Mouse (Mus musculus): Measurements from ENCODE around the gene Hist1h3h. TPM values are rescaled to one million over a fixed set of nuclear protein-coding genes. Genes with fewer than 3 reads are reported as not detected.
"Not testable (repeated sequence)": the region's sequence is repeated elsewhere in the genome, so short reads cannot be mapped to it uniquely, and the experiment has no call there.

Hist1h3h gene
- polyA plus RNA-seq (2015; fragmentation: Nextera tagmentation; extraction: Ambion mirVana) = 5.9 and 6.4 TPM in 2 replicates

- under 1% methylated on average over 30 of the region's 56 CpGs for WGBS
- ATAC-seq (ENCODE audit: low FRiP score) = peak; percentile 43
Measured at GRCm38 (mm10) chr13:21717397-21718357, at the start of gene Hist1h3h. Gene Hist1h3h (plus strand): TSS chr13:21717659.

GRCm38 (mm10) chr13:21677305-21677704, 40.2 kb upstream of the Hist1h3h start, which contains the start of gene Olfr1360:
Gene Olfr1360 (minus strand): TSS chr13:21677405.
- WGBS = 86% methylated on average over 2 of the region's 2 CpGs
- H3K4me2 ChIP-seq = no peak within 1 kb of the TSS
- H3K36me3 ChIP-seq = no peaks in the 10 kb centered on the region
- no peaks in the 10 kb centered on the region for H3K9me3 ChIP-seq
- no peak within 1 kb of the TSS for H3K27ac ChIP-seq
- no peak within 1 kb of the TSS for H3K9ac ChIP-seq
- H3K27me3 ChIP-seq = no peaks in the 10 kb centered on the region
- ATAC-seq (ENCODE audit: low FRiP score) = no peak
- no peaks in the 10 kb centered on the region for H3K4me1 ChIP-seq (replicated peaks)
- no peak within 1 kb of the TSS for H3K4me3 ChIP-seq

More at GRCm38 (mm10) chr13:21717397-21718357, at the start of gene Hist1h3h:
- not testable (repeated sequence) for H3K27me3 ChIP-seq, H3K36me3 ChIP-seq, H3K9me3 ChIP-seq
- Histone ChIP-seq H3K27ac (peak within 1 kb of the TSS; percentile 96), H3K4me3 (peak within 1 kb of the TSS; percentile 46), H3K4me1 (replicated peaks) (peaks cover 37% of the 10 kb centered on the region), H3K4me2 (peak within 1 kb of the TSS; percentile 75), H3K9ac (peak within 1 kb of the TSS; percentile 80)

- no peak for ATAC-seq (ENCODE audit: low FRiP score)
- Histone ChIP-seq H3K27me3 (no peaks in the 10 kb centered on the region), H3K4me3 (no peak within 1 kb of the TSS), H3K36me3 (no peaks in the 10 kb centered on the region), H3K4me2 (no peak within 1 kb of the TSS), H3K4me1 (replicated peaks) (no peaks in the 10 kb centered on the region), H3K9me3 (no peaks in the 10 kb centered on the region), H3K9ac (no peak within 1 kb of the TSS), H3K27ac (no peak within 1 kb of the TSS)
Measured at GRCm38 (mm10) chr13:21697811-21698210, 19.6 kb upstream of the Hist1h3h start, which contains the start of gene Olfr1359. Gene Olfr1359 (plus strand): TSS chr13:21698111.

- no peak for ATAC-seq (ENCODE audit: low FRiP score)
- peaks cover 7% of the 10 kb centered on the region; the same call in 1 of the 2 replicates for H3K4me1 ChIP-seq (replicated peaks)
- no peaks in the 10 kb centered on the region for H3K36me3 ChIP-seq
- H3K4me3 ChIP-seq = no peak overlapping the region
- 77% methylated on average over 4 of the region's 4 CpGs for WGBS
- no peak overlapping the region for H3K4me2 ChIP-seq
- H3K9me3 ChIP-seq = no peaks in the 10 kb centered on the region
- H3K27me3 ChIP-seq = no peaks in the 10 kb centered on the region
- no peak overlapping the region for H3K9ac ChIP-seq
- H3K27ac ChIP-seq = no peak overlapping the region
Measured at GRCm38 (mm10) chr13:21706669-21707068, 10.8 kb upstream of the Hist1h3h start.

GRCm38 (mm10) chr13:21710031-21710711, 7.3 kb upstream of the Hist1h3h start:
- WGBS = 0% methylated on average over 32 of the region's 32 CpGs

GRCm38 (mm10) chr13:21710821-21711525, 6.5 kb upstream of the Hist1h3h start:
- H3K4me2 ChIP-seq = peak overlapping the region; percentile 63
- ATAC-seq (ENCODE audit: low FRiP score) = peak; percentile 86
- peaks cover 17% of the 10 kb centered on the region for H3K4me1 ChIP-seq (replicated peaks)
- peak overlapping the region; percentile 62 for H3K4me3 ChIP-seq
- no peak overlapping the region for H3K27ac ChIP-seq
- no peaks in the 10 kb centered on the region for H3K27me3 ChIP-seq
- H3K36me3 ChIP-seq = no peaks in the 10 kb centered on the region
- H3K9ac ChIP-seq = peak overlapping the region; percentile 68
- WGBS = 3% methylated on average over 22 of the region's 22 CpGs
- no peaks in the 10 kb centered on the region for H3K9me3 ChIP-seq

More at GRCm38 (mm10) chr13:21710031-21710711, 7.3 kb upstream of the Hist1h3h start:
- Histone ChIP-seq H3K27ac (peak overlapping the region; percentile 74), H3K4me2 (peak overlapping the region; percentile 47), H3K4me1 (replicated peaks) (peaks cover 12% of the 10 kb centered on the region), H3K27me3 (no peaks in the 10 kb centered on the region), H3K4me3 (peak overlapping the region; percentile 62), H3K9ac (peak overlapping the region; percentile 70), H3K36me3 (no peaks in the 10 kb centered on the region), H3K9me3 (no peaks in the 10 kb centered on the region)
- ATAC-seq (ENCODE audit: low FRiP score) = peak; percentile 85

- peak overlapping the region; percentile 63 for H3K4me2 ChIP-seq
- H3K27me3 ChIP-seq = no peaks in the 10 kb centered on the region
- WGBS = 26% methylated on average over 4 of the region's 4 CpGs
- H3K4me3 ChIP-seq = peak overlapping the region; percentile 62
- ATAC-seq (ENCODE audit: low FRiP score) = no peak
- H3K36me3 ChIP-seq = no peaks in the 10 kb centered on the region
- peaks cover 18% of the 10 kb centered on the region for H3K4me1 ChIP-seq (replicated peaks)
- no peaks in the 10 kb centered on the region for H3K9me3 ChIP-seq
- H3K27ac ChIP-seq = no peak overlapping the region
- peak overlapping the region; percentile 68 for H3K9ac ChIP-seq
Measured at GRCm38 (mm10) chr13:21711698-21712097, 5.8 kb upstream of the Hist1h3h start.

- H3K4me2 ChIP-seq = peak overlapping the region; percentile 71
- under 1% methylated on average over 7 of the region's 7 CpGs for WGBS
- peak overlapping the region; percentile 96; the same call in 1 of the 2 replicates for H3K27ac ChIP-seq
- H3K27me3 ChIP-seq = no peaks in the 10 kb centered on the region
- peak overlapping the region; percentile 45 for H3K4me3 ChIP-seq
- peak overlapping the region; percentile 60; the same call in 1 of the 2 replicates for H3K9ac ChIP-seq
- no peaks in the 10 kb centered on the region for H3K36me3 ChIP-seq
- H3K9me3 ChIP-seq = no peaks in the 10 kb centered on the region
- peaks cover 35% of the 10 kb centered on the region for H3K4me1 ChIP-seq (replicated peaks)
- ATAC-seq (ENCODE audit: low FRiP score) = no peak
Measured at GRCm38 (mm10) chr13:21714725-21715124, 2.7 kb upstream of the Hist1h3h start.

- Histone ChIP-seq H3K36me3 (no peaks in the 10 kb centered on the region), H3K27me3 (no peaks in the 10 kb centered on the region), H3K4me3 (peak overlapping the region; percentile 45), H3K4me2 (peak overlapping the region; percentile 71), H3K4me1 (replicated peaks) (peaks cover 35% of the 10 kb centered on the region), H3K9ac (peak overlapping the region; percentile 60), H3K27ac (peak overlapping the region; percentile 96), H3K9me3 (no peaks in the 10 kb centered on the region)
- no peak for ATAC-seq (ENCODE audit: low FRiP score)
- WGBS = under 1% methylated on average over 22 of the region's 22 CpGs
Measured at GRCm38 (mm10) chr13:21715131-21715863, 2.2 kb upstream of the Hist1h3h start.

- Histone ChIP-seq H3K27ac (peak within 1 kb of the TSS; percentile 96), H3K4me3 (peak within 1 kb of the TSS; percentile 45), H3K9ac (peak within 1 kb of the TSS; percentile 73), H3K4me1 (replicated peaks) (peaks cover 37% of the 10 kb centered on the region), H3K4me2 (peak within 1 kb of the TSS; percentile 71)
- H3K36me3 ChIP-seq, H3K27me3 ChIP-seq, H3K9me3 ChIP-seq: not testable (repeated sequence)
- WGBS = under 1% methylated on average over 37 of the region's 50 CpGs
- peak; percentile 95 for ATAC-seq (ENCODE audit: low FRiP score)
Measured at GRCm38 (mm10) chr13:21715864-21716539, 1.5 kb upstream of the Hist1h3h start, which contains the start of the genes Hist1h2bl and Hist1h2ai. Gene Hist1h2bl (minus strand): TSS chr13:21716143. Gene Hist1h2ai (plus strand): TSS chr13:21716422.

All from hindbrain, embryonic 13.5 days (tissue).